Mouse (Mus musculus) forebrain, embryonic 14.5 days (tissue): Measurements from ENCODE around the gene Gemin2. TPM values are rescaled to one million over a fixed set of nuclear protein-coding genes. Genes with fewer than 3 reads are reported as not detected.

ENCODE experiments used
- ATAC-seq: fragments of 200-750 bp; cut with Nextera tagmentation; 2 replicates; pipeline ENCODE4 v1.8.0; 2017; ENCODE audit warnings: mild to moderate bottlenecking, moderate library complexity
- DNase-seq: peaks from one replicate; pipeline ENCODE4 v3.0.0-alpha.2; 2015; ENCODE audit warnings: low spot score
- H3K27ac ChIP-seq: fragments of 300-500 bp; sonication (generic); 2 replicates; pipeline ENCODE4 v1.5.1; 2014; ENCODE audit warnings: low read depth, mild to moderate bottlenecking, control low read depth, low read length, moderate library complexity
- H3K27me3 ChIP-seq: fragments of 300-500 bp; sonication (generic); replicated peaks from 2 replicates; pipeline ENCODE4 v1.6.1; 2014; ENCODE audit warnings: low read length, control low read depth, mixed read lengths; ENCODE audit not compliant: control insufficient read depth, insufficient read depth
- H3K36me3 ChIP-seq: fragments of 300-500 bp; sonication (generic); 2 replicates; pipeline ENCODE4 v1.6.1; 2014; ENCODE audit warnings: low read length, control low read depth; ENCODE audit not compliant: control insufficient read depth, insufficient read depth
- H3K4me1 ChIP-seq: fragments of 300-500 bp; sonication (generic); 2 replicates; pipeline ENCODE4 v1.6.1; 2014; ENCODE audit warnings: antibody characterized with exemption, low read length, control low read depth; ENCODE audit not compliant: control insufficient read depth, insufficient read depth
- H3K4me2 ChIP-seq: fragments of 300-500 bp; sonication (generic); 2 replicates; pipeline ENCODE4 v1.6.1; 2014; ENCODE audit warnings: mild to moderate bottlenecking, control low read depth, low read length
- H3K4me3 ChIP-seq: fragments of 300-500 bp; sonication (generic); 2 replicates; pipeline ENCODE4 v1.5.1; 2014; ENCODE audit warnings: low read depth, low read length, control low read depth
- H3K9ac ChIP-seq: fragments of 300-500 bp; sonication (generic); 2 replicates; pipeline ENCODE4 v1.6.1; 2014; ENCODE audit warnings: mild to moderate bottlenecking, low read length, control low read depth, moderate library complexity
- H3K9me3 ChIP-seq: fragments of 300-500 bp; sonication (generic); replicated peaks from 2 replicates; pipeline ENCODE4 v1.6.1; 2016; ENCODE audit warnings: low read length, control low read depth, mixed read lengths; ENCODE audit not compliant: control insufficient read depth
- WGBS: fragments of 180-500 bp; shearing (Covaris S2); extraction: QIAGEN DNeasy Blood & Tissue Kit; methylation state at CpG from one replicate; pipeline ENCODE4 v1.1.7; 2014; 5-methylcytosine and 5-hydroxymethylcytosine counted together
- polyA plus RNA-seq: library from polyadenylated mRNA; unstranded; fragments of >200 nt; fragmentation: Nextera tagmentation; extraction: Ambion mirVana; gene quantifications from 2 replicates; pipeline ENCODE4 v1.2.1, GENCODE M21; 2014

Gene Gemin2
- polyA plus RNA-seq, 1 experiment from 2014 or later = 13.5 TPM

DNA sequence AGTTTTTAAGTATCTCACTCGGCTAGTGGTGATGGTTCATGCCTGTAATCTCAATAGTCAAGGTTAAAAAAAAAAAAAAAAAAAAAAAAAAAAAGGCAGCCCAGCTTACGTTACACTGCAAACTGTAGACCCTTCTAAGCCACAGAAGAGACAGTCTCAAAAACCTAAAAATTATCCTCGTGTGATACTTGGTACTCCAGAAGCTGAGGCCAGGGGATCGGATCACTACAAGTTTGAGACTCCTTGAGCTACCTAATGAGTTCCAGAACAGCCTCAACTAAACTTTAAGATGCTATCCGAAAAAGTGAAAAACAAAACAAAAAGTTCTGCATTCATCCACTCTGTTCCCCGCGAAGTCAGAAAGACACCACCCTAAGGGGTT lies 492 bp upstream of the Gemin2 start:
- WGBS = 2% methylated on average over 7 of the region's 7 CpGs

DNA sequence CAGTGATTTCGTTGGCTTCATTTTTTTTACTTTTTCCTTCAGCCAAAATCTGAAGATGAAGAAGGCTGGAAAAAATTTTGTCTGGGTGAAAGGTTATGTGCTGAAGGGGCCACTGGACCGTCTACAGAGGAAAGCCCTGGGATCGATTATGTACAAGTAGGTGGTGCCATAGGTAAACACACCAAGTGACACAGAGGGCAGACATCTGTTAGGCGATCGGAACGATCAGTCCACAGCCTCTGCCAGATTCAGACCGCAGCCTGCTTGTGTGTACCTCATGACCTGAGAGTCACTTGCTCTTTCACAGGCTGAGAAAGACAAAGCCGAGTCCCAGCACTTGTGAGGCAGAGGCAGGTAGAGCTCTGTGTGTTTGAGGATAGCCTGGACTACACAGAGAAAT lies 4.8 kb downstream of the Gemin2 start:
- WGBS = 95% methylated on average over 8 of the region's 8 CpGs

More for the DNA sequence above, 492 bp upstream of the Gemin2 start:
- no peaks in the 10 kb centered on the region for H3K9me3 ChIP-seq
- H3K4me3 ChIP-seq = peak overlapping the region; percentile 58
- H3K27ac ChIP-seq = no peak overlapping the region
- no peak for ATAC-seq
- H3K4me2 ChIP-seq = peak overlapping the region; percentile 79
- DNase-seq = peak; percentile 7
- peak overlapping the region; percentile 71; the same call in 1 of the 2 replicates for H3K9ac ChIP-seq
- peaks cover 4% of the 10 kb centered on the region for H3K4me1 ChIP-seq
- H3K27me3 ChIP-seq = no peaks in the 10 kb centered on the region
- peaks cover 7% of the 10 kb centered on the region; the same call in 1 of the 2 replicates for H3K36me3 ChIP-seq

GRCm38 (mm10) chr12:59019891-59020290 lies 6.7 kb downstream of the Gemin2 start:
- no peak for DNase-seq
- no peak for ATAC-seq
- H3K27me3 ChIP-seq = no peaks in the 10 kb centered on the region
- no peak overlapping the region for H3K27ac ChIP-seq
- WGBS = 88% methylated on average over 2 of the region's 2 CpGs
- peaks cover 37% of the 10 kb centered on the region for H3K36me3 ChIP-seq
- H3K4me1 ChIP-seq = no peaks in the 10 kb centered on the region
- no peaks in the 10 kb centered on the region for H3K9me3 ChIP-seq
- H3K9ac ChIP-seq = no peak overlapping the region
- no peak overlapping the region for H3K4me2 ChIP-seq
- no peak overlapping the region for H3K4me3 ChIP-seq

More for the DNA sequence above, 4.8 kb downstream of the Gemin2 start:
- Histone ChIP-seq H3K4me3 (no peak overlapping the region), H3K4me1 (0 out of 2 replicates have a peak, but pooled peaks cover 2% of the 10 kb centered on the region), H3K36me3 (peaks cover 29% of the 10 kb centered on the region), H3K4me2 (no peak overlapping the region), H3K27me3 (no peaks in the 10 kb centered on the region), H3K9ac (no peak overlapping the region), H3K9me3 (no peaks in the 10 kb centered on the region), H3K27ac (no peak overlapping the region)
- ATAC-seq = no peak
- no peak for DNase-seq

GRCm38 (mm10) chr12:59021306-59021705 lies 8.1 kb downstream of the Gemin2 start:
- Histone ChIP-seq H3K4me1 (no peaks in the 10 kb centered on the region), H3K9me3 (no peaks in the 10 kb centered on the region), H3K4me2 (no peak overlapping the region), H3K27me3 (no peaks in the 10 kb centered on the region), H3K27ac (no peak overlapping the region), H3K4me3 (no peak overlapping the region), H3K36me3 (peaks cover 42% of the 10 kb centered on the region), H3K9ac (no peak overlapping the region)
- no peak for DNase-seq
- 91% methylated on average over 4 of the region's 4 CpGs for WGBS
- no peak for ATAC-seq

GRCm38 (mm10) chr12:59032101-59032500 lies 18.9 kb downstream of the Gemin2 start:
- Histone ChIP-seq H3K9me3 (no peaks in the 10 kb centered on the region), H3K4me3 (no peak overlapping the region), H3K27ac (no peak overlapping the region), H3K4me2 (no peak overlapping the region), H3K4me1 (no peaks in the 10 kb centered on the region), H3K9ac (no peak overlapping the region), H3K27me3 (no peaks in the 10 kb centered on the region), H3K36me3 (peaks cover 12% of the 10 kb centered on the region)
- ATAC-seq (no peak), DNase-seq (no peak)
- 66% methylated on average over 5 of the region's 5 CpGs for WGBS

- no peak for DNase-seq
- H3K9me3 ChIP-seq = no peaks in the 10 kb centered on the region
- no peak; the same call in 1 of the 2 replicates for ATAC-seq
- no peak overlapping the region for H3K4me3 ChIP-seq
- H3K27ac ChIP-seq = no peak overlapping the region
- no peaks in the 10 kb centered on the region; the same call in 1 of the 2 replicates for H3K4me1 ChIP-seq
- H3K36me3 ChIP-seq = peaks cover 20% of the 10 kb centered on the region
- no peak overlapping the region for H3K9ac ChIP-seq
- WGBS = 66% methylated on average over 10 of the region's 10 CpGs
- H3K27me3 ChIP-seq = no peaks in the 10 kb centered on the region
- no peak overlapping the region for H3K4me2 ChIP-seq
Observed at GRCm38 (mm10) chr12:59039162-59039970, 26.2 kb downstream of the Gemin2 start.

DNA sequence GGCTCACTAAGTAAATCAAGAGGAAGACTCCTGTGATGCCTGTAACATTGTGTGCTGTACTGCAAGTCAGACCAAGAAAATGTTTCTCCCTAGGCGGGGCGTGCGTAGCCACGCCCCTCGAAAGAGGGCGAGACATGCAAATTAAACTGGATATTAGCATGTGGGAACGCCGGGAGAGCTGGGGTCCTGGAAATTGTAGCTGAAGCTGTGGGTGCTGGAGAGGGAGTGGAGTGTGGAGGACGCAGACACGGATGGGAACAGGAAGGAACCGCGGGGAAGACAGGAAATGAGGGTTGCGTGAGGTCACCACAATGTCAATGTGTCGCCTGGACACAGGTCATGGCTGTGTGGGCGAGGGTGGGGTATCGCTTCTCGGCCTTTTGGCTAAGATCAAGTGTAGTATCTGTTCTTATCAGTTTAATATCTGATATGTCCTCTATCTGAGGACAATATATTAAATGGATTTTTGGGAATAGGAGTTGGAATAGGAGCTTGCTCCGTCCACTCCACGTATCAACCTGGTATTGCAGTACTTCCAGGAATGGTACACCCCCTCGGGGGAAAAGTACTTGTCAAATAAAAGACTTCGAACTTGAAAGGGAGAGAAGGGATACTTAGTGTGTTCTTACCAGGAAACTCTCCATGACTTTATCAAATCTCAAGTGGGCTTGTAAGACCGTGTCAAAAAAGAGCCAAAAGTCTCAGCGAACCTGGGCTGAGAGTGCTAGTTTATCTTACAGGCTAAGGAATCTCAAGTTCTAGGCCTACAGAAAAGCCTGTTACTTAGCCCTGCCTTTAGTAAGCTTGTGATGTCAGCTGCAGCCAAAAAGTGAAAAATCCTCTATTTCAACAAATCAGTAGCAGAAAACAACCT lies 27.0 kb downstream of the Gemin2 start:
- DNase-seq (peak; percentile 59), ATAC-seq (peak; percentile 86)
- Histone ChIP-seq H3K4me2 (no peak overlapping the region), H3K27ac (no peak overlapping the region), H3K9me3 (no peaks in the 10 kb centered on the region), H3K4me1 (no peaks in the 10 kb centered on the region; the same call in 1 of the 2 replicates), H3K36me3 (peaks cover 24% of the 10 kb centered on the region), H3K27me3 (no peaks in the 10 kb centered on the region), H3K4me3 (no peak overlapping the region), H3K9ac (no peak overlapping the region)
- WGBS = 4% methylated on average over 23 of the region's 23 CpGs

GRCm38 (mm10) chr12:59040851-59041250 lies 27.7 kb downstream of the Gemin2 start:
- Histone ChIP-seq H3K4me3 (no peak overlapping the region), H3K27ac (no peak overlapping the region), H3K27me3 (no peaks in the 10 kb centered on the region), H3K9me3 (no peaks in the 10 kb centered on the region), H3K36me3 (peaks cover 30% of the 10 kb centered on the region), H3K9ac (no peak overlapping the region), H3K4me1 (no peaks in the 10 kb centered on the region; the same call in 1 of the 2 replicates), H3K4me2 (no peak overlapping the region)
- ATAC-seq (no peak), DNase-seq (no peak)
- 38% methylated on average over 7 of the region's 7 CpGs for WGBS
